In genomic region chr2:123194533-123194932, GRCm38 (mm10) we compare ENCODE assay signal across 11 mouse cellular contexts.
DNase-seq lines count a peak whose midpoint lies in the region; ATAC-seq lines count a peak whose summit lies in the region.
"Had no signal": no experiment of that assay in that cellular context is flagged by ENCODE, and none has a peak within 500 bp of the region (broad histone marks: within the 10 kb centered on the region; RNA-seq: fewer than 3 reads in every experiment).

No protein-coding gene starts in this region.

- ATAC-seq in megakaryocyte, adult 5-6 weeks (ENCODE audit: poor library complexity, severe bottlenecking): no peak

- peak; percentile 20 for DNase-seq in embryo, embryonic 11 days
- DNase-seq in embryo, embryonic 9.5 days (ENCODE audit: extremely low spot score): no peak
- peak; percentile 35 for DNase-seq in layer of hippocampus, adult 11-12 months (ENCODE audit: low spot score)
- no peak for DNase-seq in layer of hippocampus, adult 9-11 months
- DNase-seq in right cerebral cortex, adult 2 months (ENCODE audit: low spot score in 2 of 2): peak; percentile 31 to 36
- no peak for DNase-seq in right cerebral cortex, postnatal 25 days
- DNase-seq in spleen, postnatal 36 days (ENCODE audit: low spot score in 2 of 2): no peak
- DNase-seq: cerebellum, adult 11-12 months; lung, postnatal 4 days; thymus, adult 18-20 months had no signal

Comparison
In these comparisons a context has a peak if more than half of its experiments do, and no peak if none do; other contexts are left out.
1. DNase-seq: peak in embryo, embryonic 11 days (single experiment), layer of hippocampus, adult 11-12 months (single experiment) and right cerebral cortex, adult 2 months (2 of 2); none in embryo, embryonic 9.5 days (single experiment), layer of hippocampus, adult 9-11 months (single experiment), right cerebral cortex, postnatal 25 days (single experiment) and spleen, postnatal 36 days (0 of 2).